Mouse (Mus musculus) stomach, postnatal 0 days (tissue): ENCODE data around the gene Polrmt. TPM values are rescaled to one million over a fixed set of nuclear protein-coding genes. Genes with fewer than 3 reads are reported as not detected.
A peak's percentile ranks its signal among the peaks of the same experiment; 100 is the strongest.

Source experiments
- ATAC-seq: fragments of 200-750 bp; cut with Nextera tagmentation; 2 replicates; pipeline ENCODE4 v1.8.0; 2017; ENCODE audit not compliant: low FRiP score, low TSS enrichment
- DNase-seq: peaks from one replicate; pipeline ENCODE4 v3.0.0-alpha.2; 2016; ENCODE audit warnings: low spot score
- H3K27ac ChIP-seq: fragments of 300-500 bp; sonication (generic); replicated peaks from 2 replicates; pipeline ENCODE4 v1.5.1; 2014; ENCODE audit warnings: mild to moderate bottlenecking, control low read depth
- H3K27me3 ChIP-seq: fragments of 300-500 bp; sonication (generic); 2 replicates; pipeline ENCODE4 v1.6.1; 2014; ENCODE audit warnings: low read length; ENCODE audit not compliant: control insufficient read depth, insufficient read depth
- H3K36me3 ChIP-seq: fragments of 300-500 bp; sonication (generic); 2 replicates; pipeline ENCODE4 v1.6.1; 2014; ENCODE audit warnings: low read length, mixed read lengths; ENCODE audit not compliant: control insufficient read depth, insufficient read depth
- H3K4me1 ChIP-seq: fragments of 300-500 bp; sonication (generic); replicated peaks from 2 replicates; pipeline ENCODE4 v1.6.1; 2014; ENCODE audit warnings: antibody characterized with exemption; ENCODE audit not compliant: control insufficient read depth, insufficient read depth
- H3K4me2 ChIP-seq: fragments of 300-500 bp; sonication (generic); replicated peaks from 2 replicates; pipeline ENCODE4 v1.6.1; 2014; ENCODE audit warnings: low read depth, mild to moderate bottlenecking, control low read depth, moderate library complexity
- H3K4me3 ChIP-seq: fragments of 300-500 bp; sonication (generic); 2 replicates; pipeline ENCODE4 v1.5.1; 2014; ENCODE audit warnings: low read depth, low read length, control low read depth
- H3K9ac ChIP-seq: fragments of 300-500 bp; sonication (generic); 2 replicates; pipeline ENCODE4 v1.6.1; 2014; ENCODE audit warnings: mild to moderate bottlenecking, low read length, control low read depth, mixed read lengths
- H3K9me3 ChIP-seq: fragments of 300-500 bp; sonication (generic); 2 replicates; pipeline ENCODE4 v1.6.1; 2016; ENCODE audit warnings: low read length; ENCODE audit not compliant: control insufficient read depth
- CTCF ChIP-seq: IDR thresholded peaks from 2 replicates; pipeline ENCODE4 v1.5.1; 2016; ENCODE audit warnings: antibody characterized with exemption, low read depth, mild to moderate bottlenecking, moderate library complexity
- EP300 ChIP-seq: optimal IDR thresholded peaks from 2 replicates; pipeline ENCODE3; 2016; ENCODE audit warnings: antibody characterized with exemption
- whole genome bisulfite sequencing: fragments of 180-500 bp; shearing (Covaris S2); extraction: QIAGEN DNeasy Blood & Tissue Kit; methylation state at CpG from one replicate; pipeline ENCODE4 v1.1.7; 2014; 5-methylcytosine and 5-hydroxymethylcytosine counted together
- polyA plus RNA-seq: library from polyadenylated mRNA; unstranded; fragments of >200 nt; fragmentation: Nextera tagmentation; extraction: Ambion mirVana; gene quantifications from 2 replicates; pipeline ENCODE4 v1.2.1, GENCODE M21; 2015

Gene Polrmt
- 16.5 and 20.6 TPM in 2 replicates for polyA plus RNA-seq

GRCm38 (mm10) chr10:79745898-79746773 lies at the start of gene Polrmt:
Gene Polrmt (minus strand): TSS chr10:79746581.
- Histone ChIP-seq H3K9ac (peak within 1 kb of the TSS; percentile 65), H3K4me3 (peak within 1 kb of the TSS; percentile 68), H3K27ac (no peak within 1 kb of the TSS), H3K27me3 (no peaks in the 10 kb centered on the region), H3K9me3 (no peaks in the 10 kb centered on the region), H3K4me1 (peaks cover 3% of the 10 kb centered on the region), H3K36me3 (peaks cover 4% of the 10 kb centered on the region), H3K4me2 (peak within 1 kb of the TSS; percentile 86)
- ATAC-seq (peak; percentile 97), DNase-seq (peak; percentile 94)
- WGBS, result 1% methylated on average over 38 of the region's 38 CpGs
- TF ChIP-seq CTCF (peak; percentile 67), EP300 (no peak)

- H3K36me3 ChIP-seq, result no peaks in the 10 kb centered on the region
- no peak overlapping the region for H3K4me3 ChIP-seq
- TF ChIP-seq CTCF (peak; percentile 23; the same call in 1 of the 2 replicates), EP300 (no peak)
- 98% methylated on average over 3 of the region's 3 CpGs for WGBS
- H3K4me2 ChIP-seq, result no peak overlapping the region
- H3K9ac ChIP-seq, result no peak overlapping the region
- no peak overlapping the region for H3K27ac ChIP-seq
- H3K27me3 ChIP-seq, result no peaks in the 10 kb centered on the region
- no peaks in the 10 kb centered on the region for H3K9me3 ChIP-seq
- H3K4me1 ChIP-seq, result peaks cover 9% of the 10 kb centered on the region
- no peak for DNase-seq
- no peak for ATAC-seq
Observed at GRCm38 (mm10) chr10:79795905-79796304, 49.5 kb upstream of the Polrmt start.

- Histone ChIP-seq H3K9me3 (no peaks in the 10 kb centered on the region), H3K27ac (peak overlapping the region; percentile 80), H3K4me2 (peak overlapping the region; percentile 90), H3K9ac (peak overlapping the region; percentile 78), H3K4me1 (peaks cover 9% of the 10 kb centered on the region), H3K36me3 (no peaks in the 10 kb centered on the region), H3K4me3 (peak overlapping the region; percentile 83), H3K27me3 (no peaks in the 10 kb centered on the region)
- ATAC-seq (peak; percentile 36; the same call in 1 of the 2 replicates), DNase-seq (peak; percentile 56)
- no peak for TF ChIP-seq EP300
- no peak for TF ChIP-seq CTCF
- WGBS, result 10% methylated on average over 10 of the region's 10 CpGs
Observed at GRCm38 (mm10) chr10:79794491-79794931, 48.1 kb upstream of the Polrmt start.

GRCm38 (mm10) chr10:79793738-79794490 lies 47.5 kb upstream of the Polrmt start:
- H3K9me3 ChIP-seq, result no peaks in the 10 kb centered on the region
- H3K4me2 ChIP-seq, result peak overlapping the region; percentile 90
- no peaks in the 10 kb centered on the region for H3K27me3 ChIP-seq
- 5% methylated on average over 22 of the region's 38 CpGs for WGBS
- DNase-seq (no peak), ATAC-seq (peak; percentile 53)
- no peaks in the 10 kb centered on the region for H3K36me3 ChIP-seq
- H3K9ac ChIP-seq, result peak overlapping the region; percentile 78
- H3K4me3 ChIP-seq, result peak overlapping the region; percentile 83
- peak overlapping the region; percentile 80 for H3K27ac ChIP-seq
- 0 out of 2 replicates have a peak, but pooled peaks have one; percentile 3 for TF ChIP-seq CTCF
- peak; percentile 39 for TF ChIP-seq EP300
- peaks cover 9% of the 10 kb centered on the region for H3K4me1 ChIP-seq

- H3K9ac ChIP-seq, result peak within 1 kb of the TSS; percentile 78
- H3K36me3 ChIP-seq, result no peaks in the 10 kb centered on the region
- ATAC-seq (peak; percentile 43), DNase-seq (peak; percentile 72)
- peaks cover 9% of the 10 kb centered on the region for H3K4me1 ChIP-seq
- peak within 1 kb of the TSS; percentile 80 for H3K27ac ChIP-seq
- H3K4me3 ChIP-seq, result peak within 1 kb of the TSS; percentile 83
- no peaks in the 10 kb centered on the region for H3K9me3 ChIP-seq
- no peaks in the 10 kb centered on the region for H3K27me3 ChIP-seq
- peak within 1 kb of the TSS; percentile 90 for H3K4me2 ChIP-seq
- 6% methylated on average over 37 of the region's 51 CpGs for WGBS
- no peak for TF ChIP-seq EP300
- peak; percentile 81 for TF ChIP-seq CTCF
Observed at GRCm38 (mm10) chr10:79793051-79793737, 46.8 kb upstream of the Polrmt start, which contains the start of gene Palm. Gene Palm (plus strand): TSS chr10:79793572.
